Mouse (Mus musculus): ENCODE data around the gene Dgki.

DNA sequence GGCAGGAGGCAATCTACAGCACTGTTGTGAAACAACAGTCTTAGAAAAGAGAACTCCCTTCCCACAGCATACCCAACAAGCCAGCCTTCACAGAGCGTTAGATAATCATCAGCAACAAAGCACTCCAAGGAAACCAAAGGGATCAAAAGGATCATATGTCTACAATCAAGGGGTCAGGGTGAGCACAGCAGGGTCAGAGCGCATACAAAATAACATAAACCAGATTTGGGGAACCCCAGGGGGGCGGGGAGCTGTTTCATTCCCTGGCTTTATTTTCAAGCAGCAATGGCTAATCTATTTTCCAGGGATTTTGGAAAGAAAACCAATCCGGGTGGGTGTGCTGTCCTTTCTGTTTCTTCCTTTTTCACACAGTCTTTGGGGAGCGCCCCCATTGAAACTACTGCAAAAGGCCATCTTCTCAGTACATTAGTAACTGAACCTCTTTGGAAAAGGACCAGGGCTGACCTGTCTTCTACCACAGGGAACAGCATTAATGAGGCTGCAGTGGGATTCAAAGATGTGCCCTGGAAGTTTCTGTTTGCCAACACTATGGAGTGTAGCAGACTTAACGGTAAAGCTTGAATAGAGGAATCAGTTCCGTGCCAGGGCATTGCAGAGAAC is 419.2 kb downstream of the Dgki start:
- TF ChIP-seq POLR2A (IDR thresholded peaks at IDR 0.05; ENCODE audit: borderline replicate concordance, low read depth, low read length) (no peak), CTCF (IDR thresholded peaks at IDR 0.05; ENCODE audit: low read depth, low read length) (no peak)
